Mouse (Mus musculus) embryo, embryonic 11 days (tissue): ENCODE results near the gene Gm8005.
"Not testable (repeated sequence)": the region's sequence is repeated elsewhere in the genome, so short reads cannot be mapped to it uniquely, and the experiment has no call there.

Source experiments
- DNase-seq: peaks from one replicate; pipeline ENCODE4 v3.0.0-alpha.2; 2015

Gene Gm8005

DNA sequence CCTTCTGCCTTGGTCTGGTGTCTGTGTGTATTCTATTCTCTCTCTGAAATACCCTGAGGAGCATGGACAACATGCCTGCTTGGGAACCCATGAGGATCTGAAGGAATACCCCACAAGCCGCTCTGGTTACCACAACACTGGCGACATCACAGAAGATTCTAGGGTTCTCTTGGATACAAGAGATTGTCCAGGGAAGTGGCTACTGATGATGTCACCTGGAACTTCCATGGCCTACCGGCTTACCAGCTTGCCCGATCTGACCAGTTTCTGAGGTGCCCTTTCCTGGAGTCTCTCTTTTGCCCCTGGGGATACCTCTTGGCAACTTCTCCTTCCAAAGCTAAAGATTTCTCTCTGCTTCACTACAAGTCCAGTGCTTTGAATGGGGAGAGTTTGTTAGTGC lies at the start of gene Gm8005:
Gene Gm8005 (minus strand): TSS at position 101 of the 400 bp plus-strand sequence.
- not testable (repeated sequence) for DNase-seq

GRCm38 (mm10) chr14:42463581-42463980 lies 24.1 kb upstream of the Gm8005 start, which contains the start of gene Gm8011:
Gm8011 (plus strand) TSS chr14:42463881.
- not testable (repeated sequence) for DNase-seq
